Mouse (Mus musculus): ENCODE results near the gene Spsb1.

- TF ChIP-seq CTCF (IDR thresholded peaks at IDR 0.05; ENCODE audit: low read depth, low read length) (no peak), POLR2A (IDR thresholded peaks at IDR 0.05; ENCODE audit: extremely low read depth, insufficient read depth, low read length) (no peak)
These were observed 60.5 kb downstream of the Spsb1 start for GRCm38 (mm10) chr4:149894300-149894699.

Measured in liver, adult 2 months (tissue).